Mouse (Mus musculus): Measurements from ENCODE around the gene Fahd1.

Fahd1 gene

GRCm38 (mm10) chr17:24850065-24850772 lies at the start of gene Fahd1:
Gene Fahd1 (minus strand): TSS chr17:24850364.
- in situ Hi-C loops (cut with MboI, MseI) = loop anchor here in 1 of 2 experiments (10.0 kb wide), 1 partner anchor 1555 kb away; no protein-coding TSS in a partner anchor

GRCm38 (mm10) chr17:24899153-24899552 lies 49.0 kb upstream of the Fahd1 start:
- in situ Hi-C loops (cut with MboI, MseI) = no loop called here

- in situ Hi-C loops (cut with MboI, MseI) = no loop called here
These were observed 48.1 kb upstream of the Fahd1 start for GRCm38 (mm10) chr17:24898041-24898854.

GRCm38 (mm10) chr17:24897600-24897999 lies 47.4 kb upstream of the Fahd1 start:
- in situ Hi-C loops (cut with MboI, MseI) = no loop called here

- in situ Hi-C loops (cut with MboI, MseI) = no loop called here
These were observed 46.8 kb upstream of the Fahd1 start for GRCm38 (mm10) chr17:24896993-24897269.

GRCm38 (mm10) chr17:24896241-24896992 lies 46.3 kb upstream of the Fahd1 start, which contains the start of gene Nme3:
Gene Nme3 (plus strand): TSS chr17:24896500.
- in situ Hi-C loops (cut with MboI, MseI) = no loop called here

- in situ Hi-C loops (cut with MboI, MseI) = no loop called here
These were observed 45.5 kb upstream of the Fahd1 start for GRCm38 (mm10) chr17:24895571-24896240.

GRCm38 (mm10) chr17:24894995-24895547 lies 44.9 kb upstream of the Fahd1 start, which contains the start of the genes Eme2 and Mrps34:
Gene Eme2 (minus strand): TSS chr17:24895087.
Gene Mrps34 (plus strand): TSS chr17:24895116.
- in situ Hi-C loops (cut with MboI, MseI) = no loop called here

- in situ Hi-C loops (cut with MboI, MseI) = no loop called here
These were observed 44.2 kb upstream of the Fahd1 start for GRCm38 (mm10) chr17:24894061-24894994.

GRCm38 (mm10) chr17:24893276-24893675 lies 43.1 kb upstream of the Fahd1 start:
- in situ Hi-C loops (cut with MboI, MseI) = no loop called here

- in situ Hi-C loops (cut with MboI, MseI) = no loop called here
These were observed 42.6 kb upstream of the Fahd1 start for GRCm38 (mm10) chr17:24892785-24893184.

- in situ Hi-C loops (cut with MboI, MseI) = no loop called here
These were observed 41.2 kb upstream of the Fahd1 start for GRCm38 (mm10) chr17:24891321-24891720.

GRCm38 (mm10) chr17:24890151-24891092 lies 40.3 kb upstream of the Fahd1 start:
- in situ Hi-C loops (cut with MboI, MseI) = no loop called here

- in situ Hi-C loops (cut with MboI, MseI) = loop anchor here (5.0 to 10.0 kb wide), 2 partner anchors 144 to 152 kb away; partner anchors contain the start of gene Msrb1 (in 1 of the 2)
These were observed 38.7 kb upstream of the Fahd1 start for GRCm38 (mm10) chr17:24888862-24889261.

- in situ Hi-C loops (cut with MboI, MseI) = loop anchor here (5.0 to 10.0 kb wide), 2 partner anchors 143 to 150 kb away; partner anchors contain the start of gene Msrb1 (in 1 of the 2)
These were observed 37.3 kb upstream of the Fahd1 start for GRCm38 (mm10) chr17:24887291-24888080.

GRCm38 (mm10) chr17:24886932-24887271 lies 36.7 kb upstream of the Fahd1 start:
- in situ Hi-C loops (cut with MboI, MseI) = loop anchor here (5.0 to 10.0 kb wide), 2 partner anchors 142 to 150 kb away; partner anchors contain the start of gene Msrb1 (in 1 of the 2)

GRCm38 (mm10) chr17:24886134-24886931 lies 36.2 kb upstream of the Fahd1 start, which contains the start of the genes Nubp2 and Spsb3:
Gene Nubp2 (minus strand): TSS chr17:24886349.
Gene Spsb3 (plus strand): TSS chr17:24886643.
- in situ Hi-C loops (cut with MboI, MseI) = loop anchor here (5.0 to 10.0 kb wide), 2 partner anchors 142 to 149 kb away; partner anchors contain the start of gene Msrb1 (in 1 of the 2)
